Mouse (Mus musculus) forebrain, embryonic 12.5 days (tissue): ENCODE measurements around the gene Nadsyn1. TPM values are rescaled to one million over a fixed set of nuclear protein-coding genes. Genes with fewer than 3 reads are reported as not detected.

ENCODE experiments used
- ATAC-seq: fragments of 200-750 bp; cut with Nextera tagmentation; 2 replicates; pipeline ENCODE4 v1.8.0; 2017; ENCODE audit warnings: moderate TSS enrichment; ENCODE audit not compliant: low FRiP score
- H3K27ac ChIP-seq: fragments of 300-500 bp; sonication (generic); 2 replicates; pipeline ENCODE4 v1.5.1; 2016; ENCODE audit warnings: mild to moderate bottlenecking
- H3K27me3 ChIP-seq: fragments of 300-500 bp; sonication (generic); 2 replicates; pipeline ENCODE4 v1.6.1; 2016; ENCODE audit warnings: mild to moderate bottlenecking
- H3K36me3 ChIP-seq: fragments of 300-500 bp; sonication (generic); replicated peaks from 2 replicates; pipeline ENCODE4 v1.6.1; 2016; ENCODE audit warnings: mild to moderate bottlenecking
- H3K4me1 ChIP-seq: fragments of 300-500 bp; sonication (generic); 2 replicates; pipeline ENCODE4 v1.6.1; 2016
- H3K4me2 ChIP-seq: fragments of 300-500 bp; sonication (generic); 2 replicates; pipeline ENCODE4 v1.6.1; 2016; ENCODE audit warnings: mild to moderate bottlenecking, moderate library complexity
- H3K4me3 ChIP-seq: fragments of 300-500 bp; sonication (generic); replicated peaks from 2 replicates; pipeline ENCODE4 v1.5.1; 2016; ENCODE audit warnings: mild to moderate bottlenecking
- H3K9ac ChIP-seq: fragments of 300-500 bp; sonication (generic); 2 replicates; pipeline ENCODE4 v1.6.1; 2016; ENCODE audit warnings: mild to moderate bottlenecking
- H3K9me3 ChIP-seq: fragments of 300-500 bp; sonication (generic); 2 replicates; pipeline ENCODE4 v1.6.1; 2016
- WGBS: fragments of 180-500 bp; shearing (Covaris S2); methylation state at CpG from one replicate; pipeline ENCODE4 v1.1.7; 2016; 5-methylcytosine and 5-hydroxymethylcytosine counted together
- polyA plus RNA-seq: library from polyadenylated mRNA; unstranded; fragments of >200 nt; fragmentation: Nextera tagmentation; extraction: Ambion mirVana; gene quantifications from 2 replicates; pipeline ENCODE4 v1.2.1, GENCODE M21; 2016

The Nadsyn1 gene
- polyA plus RNA-seq, 1 experiment from 2014 or later = 8.5 TPM

DNA sequence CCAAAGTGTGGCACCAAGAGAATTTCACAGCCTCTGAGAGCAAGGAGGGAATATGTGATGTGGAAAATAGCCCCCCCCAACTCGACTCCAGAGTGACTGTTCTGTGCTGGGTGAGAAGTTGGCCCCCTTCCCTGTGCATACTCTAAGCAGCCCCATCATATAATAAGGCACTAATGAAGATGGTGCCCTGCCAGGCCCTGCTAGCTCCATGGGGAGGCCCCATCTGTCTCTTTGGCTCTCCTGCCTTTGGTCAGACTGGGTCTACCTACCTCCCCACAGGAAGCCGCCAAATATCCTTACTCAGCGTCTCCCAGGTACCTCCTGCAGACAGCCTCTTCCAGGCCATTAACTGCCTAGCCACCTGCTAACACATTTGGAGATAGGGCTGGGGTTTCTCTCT is 63.7 kb downstream of the Nadsyn1 start:
- H3K4me2 ChIP-seq = no peak overlapping the region
- no peak overlapping the region for H3K27ac ChIP-seq
- H3K27me3 ChIP-seq = peaks cover 59% of the 10 kb centered on the region
- H3K4me3 ChIP-seq = no peak overlapping the region
- no peak for ATAC-seq
- no peaks in the 10 kb centered on the region for H3K9me3 ChIP-seq
- H3K4me1 ChIP-seq = peaks cover 17% of the 10 kb centered on the region
- H3K9ac ChIP-seq = no peak overlapping the region
- H3K36me3 ChIP-seq = no peaks in the 10 kb centered on the region
- WGBS = 59% methylated on average over 3 of the region's 3 CpGs

DNA sequence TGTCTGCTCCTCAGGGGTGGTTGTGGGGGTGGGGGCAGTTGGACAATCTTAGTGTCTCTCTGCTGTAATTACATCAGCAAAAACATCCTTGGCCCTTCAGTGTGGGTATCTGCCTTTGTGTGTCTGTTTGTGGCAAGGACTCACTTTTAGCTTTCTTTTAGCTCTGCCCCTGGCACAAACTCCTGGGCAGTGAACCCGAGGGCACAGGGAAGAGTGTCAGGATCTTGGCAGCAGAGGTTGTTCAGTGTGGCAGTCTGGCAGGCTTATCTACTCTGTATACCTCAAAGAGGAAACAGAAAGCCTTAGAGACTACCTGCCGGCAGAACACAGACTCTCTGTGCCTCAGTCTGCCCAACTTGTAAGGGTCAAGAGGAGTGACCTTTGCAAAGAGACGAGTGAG is 65.0 kb downstream of the Nadsyn1 start:
- peak overlapping the region; percentile 60; the same call in 1 of the 2 replicates for H3K4me2 ChIP-seq
- H3K27ac ChIP-seq = no peak overlapping the region
- peaks cover 56% of the 10 kb centered on the region for H3K27me3 ChIP-seq
- H3K9ac ChIP-seq = 0 out of 2 replicates have a peak overlapping the region, but pooled peaks have one; percentile 38
- no peak for ATAC-seq
- no peaks in the 10 kb centered on the region for H3K36me3 ChIP-seq
- H3K9me3 ChIP-seq = no peaks in the 10 kb centered on the region
- WGBS = 76% methylated on average over 3 of the region's 3 CpGs
- no peak overlapping the region for H3K4me3 ChIP-seq
- H3K4me1 ChIP-seq = peaks cover 17% of the 10 kb centered on the region

DNA sequence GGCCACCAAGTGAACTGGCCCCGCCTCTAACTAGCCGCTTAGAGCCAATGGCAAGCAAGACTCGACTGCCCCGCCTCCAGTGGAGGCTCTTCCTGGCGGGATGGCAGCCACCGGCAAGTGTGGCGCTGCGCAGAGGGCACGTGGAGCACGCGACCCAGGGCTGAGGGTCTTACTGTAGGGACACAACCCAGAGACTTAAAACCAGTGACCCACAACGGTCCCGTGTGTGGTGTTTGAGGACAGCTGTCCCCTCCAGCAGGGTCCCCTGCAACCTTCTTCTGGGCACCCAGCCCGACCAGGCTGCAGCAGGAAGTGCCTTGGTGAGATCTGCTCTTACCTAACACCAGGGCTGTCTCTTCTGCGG is 65.6 kb downstream of the Nadsyn1 start:
- peak overlapping the region; percentile 60 for H3K4me2 ChIP-seq
- WGBS = 2% methylated on average over 15 of the region's 15 CpGs
- peaks cover 50% of the 10 kb centered on the region for H3K27me3 ChIP-seq
- H3K27ac ChIP-seq = no peak overlapping the region
- peak overlapping the region; percentile 34 for H3K4me3 ChIP-seq
- peaks cover 17% of the 10 kb centered on the region for H3K4me1 ChIP-seq
- no peaks in the 10 kb centered on the region for H3K36me3 ChIP-seq
- peak overlapping the region; percentile 38 for H3K9ac ChIP-seq
- H3K9me3 ChIP-seq = no peaks in the 10 kb centered on the region
- ATAC-seq = peak; percentile 93

DNA sequence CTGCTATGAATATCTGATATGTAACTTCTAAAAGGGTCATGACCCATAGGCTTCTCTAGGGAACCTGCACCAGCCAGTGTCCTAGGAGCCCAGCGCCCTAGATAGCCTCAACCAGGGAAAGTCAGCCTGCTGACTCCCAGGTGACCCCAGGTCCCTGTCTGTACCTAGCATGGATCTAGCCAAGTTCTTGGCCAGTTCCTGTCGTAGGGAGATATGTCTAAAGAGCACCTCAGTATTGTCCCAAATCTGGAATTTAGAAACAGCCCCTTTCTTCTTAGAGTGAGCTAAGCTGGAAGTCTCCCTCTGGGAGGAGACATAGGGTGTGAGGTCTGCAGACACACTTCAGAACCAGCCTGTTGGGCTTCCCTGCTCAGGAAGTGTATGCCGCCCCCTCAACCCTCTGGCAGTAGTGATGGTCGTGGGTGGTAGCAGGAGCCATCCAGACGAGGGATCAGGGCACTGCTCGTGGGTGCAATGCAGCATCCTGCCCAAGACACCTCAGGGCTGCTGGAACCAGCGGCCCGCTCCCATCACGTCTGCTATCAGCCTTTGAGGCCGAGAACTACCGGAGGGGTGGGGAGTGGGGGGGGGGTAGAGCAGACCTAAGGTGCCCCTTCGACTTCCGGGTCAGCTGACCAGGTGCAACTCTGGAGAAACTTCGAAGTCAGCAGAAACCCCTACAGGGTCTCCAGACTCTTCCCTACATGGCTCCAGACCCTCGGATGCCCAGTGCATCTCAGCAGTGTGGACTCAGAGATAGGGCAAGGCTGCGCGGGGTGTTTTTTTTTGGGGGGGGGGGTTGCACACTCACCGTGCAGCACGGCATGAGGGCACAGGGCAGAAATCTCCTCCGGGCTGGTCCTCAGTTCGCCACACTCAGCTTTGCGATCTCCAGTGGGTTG is 66.3 kb downstream of the Nadsyn1 start, which contains the start of gene Osbpl5:
Gene Osbpl5, minus strand, starts transcription at position 861 of the 902 bp plus-strand sequence.
- Histone ChIP-seq H3K4me1 (peaks cover 17% of the 10 kb centered on the region), H3K9me3 (no peaks in the 10 kb centered on the region), H3K27ac (no peak within 1 kb of the TSS), H3K4me3 (peak within 1 kb of the TSS; percentile 34), H3K36me3 (no peaks in the 10 kb centered on the region), H3K27me3 (peaks cover 49% of the 10 kb centered on the region), H3K4me2 (peak within 1 kb of the TSS; percentile 60), H3K9ac (peak within 1 kb of the TSS; percentile 38)
- 24% methylated on average over 22 of the region's 22 CpGs for WGBS
- peak; percentile 17; the same call in 1 of the 2 replicates for ATAC-seq

DNA sequence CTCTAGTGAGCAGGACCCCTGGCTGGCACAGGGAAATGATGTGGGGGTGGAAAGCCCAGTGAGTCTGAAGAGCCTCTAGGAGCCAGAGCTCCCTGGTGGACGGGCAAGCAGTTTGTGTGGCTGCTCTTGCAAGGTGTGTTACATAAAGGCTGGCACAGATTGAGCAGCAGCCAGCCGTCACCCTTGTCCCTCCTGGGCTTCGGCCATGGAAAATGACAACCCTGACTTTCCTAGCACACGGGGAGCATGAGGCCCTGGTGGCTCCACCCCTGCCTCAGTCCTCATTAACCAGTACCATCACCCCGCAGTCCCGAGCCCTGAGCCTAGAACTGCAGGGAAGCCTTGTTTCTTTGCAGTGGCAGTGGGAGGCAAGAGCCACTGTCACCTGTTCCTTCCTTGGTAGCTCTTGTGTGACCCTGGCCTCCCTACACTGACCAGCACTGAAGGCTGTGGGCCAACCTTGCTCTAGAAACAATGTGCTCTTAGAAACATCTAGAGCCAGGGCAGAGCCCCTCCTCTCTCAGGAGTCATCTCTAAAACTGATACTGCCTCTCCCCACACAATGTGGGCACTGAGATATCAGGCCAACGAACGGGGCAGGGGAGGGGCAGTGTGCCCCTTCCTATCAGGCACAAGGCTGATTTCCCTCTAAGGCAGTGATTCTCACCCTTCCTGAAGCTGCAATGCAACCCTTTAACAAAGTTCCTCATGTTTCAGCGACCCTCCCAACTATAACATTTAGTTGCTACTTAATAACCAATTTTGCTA is 67.1 kb downstream of the Nadsyn1 start:
- H3K9ac ChIP-seq = no peak overlapping the region
- no peak overlapping the region for H3K27ac ChIP-seq
- H3K4me3 ChIP-seq = no peak overlapping the region
- no peaks in the 10 kb centered on the region for H3K36me3 ChIP-seq
- no peak overlapping the region for H3K4me2 ChIP-seq
- WGBS = 80% methylated on average over 9 of the region's 9 CpGs
- peaks cover 17% of the 10 kb centered on the region for H3K4me1 ChIP-seq
- H3K27me3 ChIP-seq = peaks cover 49% of the 10 kb centered on the region
- H3K9me3 ChIP-seq = no peaks in the 10 kb centered on the region
- ATAC-seq = no peak

DNA sequence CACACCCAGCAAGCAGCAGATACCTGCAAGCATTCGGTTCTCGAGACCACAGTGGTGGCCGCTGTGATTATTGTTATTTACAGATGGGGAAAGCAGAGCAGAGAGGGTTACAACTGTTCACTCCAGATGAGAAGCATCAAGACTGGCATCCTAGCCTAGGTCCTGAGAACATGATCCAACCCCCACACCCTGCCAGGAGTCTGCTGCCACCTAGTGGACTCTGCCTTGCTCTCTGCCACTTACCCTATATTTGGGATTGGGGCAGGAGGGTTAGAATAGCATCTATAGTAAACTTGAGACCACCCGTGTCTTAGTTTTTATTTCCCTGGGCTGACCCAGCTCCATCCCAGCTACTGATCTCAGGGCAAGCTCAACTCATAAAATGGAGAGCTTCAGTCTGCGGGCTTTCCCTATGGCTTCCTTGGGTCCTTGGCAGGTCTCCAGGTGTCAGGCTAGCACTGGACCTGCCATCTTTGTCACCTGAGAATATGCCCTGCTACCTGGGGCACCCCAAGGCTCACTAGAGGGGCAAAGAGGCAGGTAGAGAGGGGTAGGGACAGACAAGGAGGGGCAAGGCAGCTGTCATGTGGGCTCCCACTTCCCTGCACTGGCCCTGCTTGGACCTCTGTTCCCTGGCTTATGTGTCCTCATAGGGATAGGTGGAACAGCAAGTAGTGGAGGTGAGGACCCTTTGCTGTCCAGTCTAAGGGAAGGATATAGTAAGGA is 68.5 kb downstream of the Nadsyn1 start:
- no peak overlapping the region for H3K9ac ChIP-seq
- WGBS = 51% methylated on average over 5 of the region's 5 CpGs
- no peak overlapping the region for H3K4me2 ChIP-seq
- ATAC-seq = no peak
- H3K4me3 ChIP-seq = no peak overlapping the region
- H3K4me1 ChIP-seq = peaks cover 20% of the 10 kb centered on the region
- H3K9me3 ChIP-seq = no peaks in the 10 kb centered on the region
- H3K36me3 ChIP-seq = no peaks in the 10 kb centered on the region
- no peak overlapping the region for H3K27ac ChIP-seq
- H3K27me3 ChIP-seq = peaks cover 50% of the 10 kb centered on the region

DNA sequence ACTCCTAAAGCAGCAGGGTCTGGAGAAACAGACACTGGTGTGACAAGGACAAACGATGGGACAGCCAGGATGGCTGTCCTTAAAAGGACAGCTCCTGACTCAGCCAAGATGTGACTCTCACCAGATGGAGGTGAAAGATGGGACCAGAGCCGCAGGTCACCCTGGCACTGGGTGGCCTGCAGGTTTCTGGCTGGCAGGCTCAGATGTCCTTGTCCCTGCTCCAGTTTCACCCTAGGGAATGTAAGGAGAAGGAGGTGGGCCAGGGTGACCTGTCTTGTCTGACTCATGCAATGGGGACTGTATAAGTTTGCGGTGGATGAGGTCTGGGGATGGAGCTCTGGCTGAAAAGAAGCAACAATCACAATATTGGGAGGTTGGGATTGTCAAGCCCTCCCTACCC is 70.0 kb downstream of the Nadsyn1 start:
- 81% methylated on average over 3 of the region's 3 CpGs for WGBS
- H3K9ac ChIP-seq = no peak overlapping the region
- no peaks in the 10 kb centered on the region for H3K9me3 ChIP-seq
- peaks cover 35% of the 10 kb centered on the region for H3K27me3 ChIP-seq
- no peak overlapping the region for H3K27ac ChIP-seq
- H3K36me3 ChIP-seq = no peaks in the 10 kb centered on the region
- H3K4me3 ChIP-seq = no peak overlapping the region
- ATAC-seq = no peak
- no peak overlapping the region for H3K4me2 ChIP-seq
- H3K4me1 ChIP-seq = peaks cover 32% of the 10 kb centered on the region

DNA sequence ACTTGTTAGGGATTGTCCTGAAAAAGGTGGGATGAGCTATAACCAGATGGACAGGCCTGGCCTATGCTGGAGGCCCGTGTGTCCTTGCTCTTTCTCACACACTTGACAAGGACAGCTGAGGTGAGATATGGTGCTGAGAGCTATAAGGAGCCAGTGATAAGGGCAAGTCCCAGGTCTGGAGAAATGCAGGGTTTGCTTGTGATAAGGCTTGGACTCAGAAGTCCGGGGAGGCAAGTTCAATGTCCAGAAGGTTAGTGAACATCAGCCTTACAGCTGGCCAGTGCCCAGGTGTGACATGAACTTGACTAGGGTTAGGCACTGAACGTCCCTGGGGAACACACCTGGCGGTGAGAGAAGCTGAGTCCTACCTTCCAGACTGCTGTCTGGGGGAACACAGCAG is 70.6 kb downstream of the Nadsyn1 start:
- no peak for ATAC-seq
- no peaks in the 10 kb centered on the region for H3K9me3 ChIP-seq

DNA sequence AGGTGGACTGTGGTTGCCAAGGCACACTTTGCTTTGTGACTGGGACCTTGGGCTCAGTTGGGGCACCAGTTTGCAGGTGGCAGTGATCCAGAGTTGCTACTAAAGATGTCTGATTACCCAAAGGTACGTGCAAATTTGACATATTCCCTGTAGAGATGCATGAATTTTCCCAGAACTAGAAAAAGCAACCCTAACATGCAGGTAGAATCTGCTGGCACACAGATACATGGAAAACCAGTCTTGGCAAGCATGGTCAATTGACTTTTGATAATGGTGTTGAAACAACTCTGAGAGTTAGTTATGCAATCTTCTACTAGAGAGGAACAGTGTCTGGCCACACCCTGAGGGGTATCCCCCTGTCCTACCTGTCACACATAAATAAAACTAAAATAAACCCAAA is 71.3 kb downstream of the Nadsyn1 start:
- Histone ChIP-seq H3K4me1 (peaks cover 21% of the 10 kb centered on the region), H3K9me3 (no peaks in the 10 kb centered on the region), H3K36me3 (no peaks in the 10 kb centered on the region), H3K4me3 (no peak overlapping the region), H3K4me2 (no peak overlapping the region), H3K27me3 (peaks cover 26% of the 10 kb centered on the region), H3K27ac (no peak overlapping the region), H3K9ac (no peak overlapping the region)
- WGBS = 81% methylated on average over 1 of the region's 1 CpGs
- ATAC-seq = no peak

More for the DNA sequence above, 70.6 kb downstream of the Nadsyn1 start:
- Histone ChIP-seq H3K4me3 (no peak overlapping the region), H3K27ac (no peak overlapping the region), H3K27me3 (peaks cover 30% of the 10 kb centered on the region), H3K36me3 (no peaks in the 10 kb centered on the region), H3K4me2 (no peak overlapping the region), H3K9ac (no peak overlapping the region), H3K4me1 (peaks cover 27% of the 10 kb centered on the region)
- 74% methylated on average over 4 of the region's 4 CpGs for WGBS

DNA sequence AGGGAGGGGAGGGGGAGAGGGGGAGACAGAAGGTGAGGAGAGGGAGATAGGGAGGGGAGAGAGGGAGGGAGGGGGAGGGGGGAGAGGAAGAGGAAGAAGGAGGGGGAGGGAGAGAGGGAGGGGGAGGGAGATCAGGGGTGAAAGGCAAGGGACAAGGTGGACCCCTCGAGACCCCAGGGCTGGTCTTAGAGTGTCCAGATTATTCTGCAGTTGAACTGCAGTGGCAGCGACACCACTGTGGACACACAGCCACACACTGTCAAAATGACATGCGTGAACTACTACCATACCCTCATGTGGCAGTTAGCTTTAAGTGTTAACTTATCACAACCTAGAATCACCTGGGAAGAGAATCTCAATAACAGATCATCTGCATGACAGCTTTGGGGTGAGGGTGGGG is 73.6 kb downstream of the Nadsyn1 start:
- 0 out of 2 replicates have a peak, but pooled peaks have one; percentile 51 for ATAC-seq
- H3K27me3 ChIP-seq = peaks cover 3% of the 10 kb centered on the region; the same call in 1 of the 2 replicates
- no peak overlapping the region for H3K9ac ChIP-seq
- H3K9me3 ChIP-seq = no peaks in the 10 kb centered on the region
- H3K4me2 ChIP-seq = peak overlapping the region; percentile 42; the same call in 1 of the 2 replicates
- 67% methylated on average over 3 of the region's 3 CpGs for WGBS
- no peak overlapping the region for H3K27ac ChIP-seq
- no peak overlapping the region for H3K4me3 ChIP-seq
- H3K4me1 ChIP-seq = peaks cover 17% of the 10 kb centered on the region
- no peaks in the 10 kb centered on the region for H3K36me3 ChIP-seq

DNA sequence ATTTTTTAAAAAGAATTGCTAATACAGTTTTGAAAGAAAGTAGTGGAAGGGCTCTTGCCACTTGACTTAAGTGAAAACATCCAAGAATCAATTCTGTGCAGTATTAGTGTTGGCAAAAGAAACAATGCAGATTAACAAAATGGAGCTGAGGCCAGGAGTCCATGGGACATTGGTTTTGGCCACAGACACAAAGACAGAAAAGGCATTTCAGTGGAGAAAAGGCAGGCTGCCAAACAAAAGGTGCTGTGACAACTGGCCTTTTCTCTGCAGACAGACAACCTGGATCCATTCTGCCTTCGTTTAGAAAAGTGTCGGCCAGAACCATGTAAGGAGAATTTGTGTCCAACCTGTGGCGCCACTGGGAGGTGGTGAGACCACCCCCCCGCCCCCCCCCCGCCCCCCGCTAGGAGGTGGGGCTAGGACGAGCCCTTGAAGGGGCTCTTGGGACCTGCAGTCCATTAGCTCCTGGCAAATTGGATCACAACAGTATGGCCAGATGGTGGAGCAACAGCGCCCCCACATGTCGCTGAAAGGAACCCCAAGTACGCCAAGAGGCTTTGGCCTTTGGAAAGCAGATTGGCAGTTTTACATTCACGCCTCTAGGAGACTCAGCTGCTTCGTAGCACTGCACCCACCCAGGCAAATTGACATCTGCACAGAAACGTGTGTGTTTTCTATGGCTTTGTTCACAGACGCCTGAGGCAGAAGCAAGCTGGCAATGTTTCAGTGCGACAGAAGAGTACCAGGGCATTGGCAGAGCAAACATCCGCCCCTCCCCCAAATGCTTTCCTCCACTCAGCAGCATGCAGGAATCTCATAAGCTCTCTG is 74.4 kb downstream of the Nadsyn1 start:
- Histone ChIP-seq H3K36me3 (no peaks in the 10 kb centered on the region), H3K9me3 (no peaks in the 10 kb centered on the region), H3K4me1 (peaks cover 17% of the 10 kb centered on the region), H3K9ac (no peak overlapping the region), H3K27me3 (peaks cover 9% of the 10 kb centered on the region; the same call in 1 of the 2 replicates), H3K4me3 (no peak overlapping the region), H3K27ac (peak overlapping the region; percentile 60; the same call in 1 of the 2 replicates), H3K4me2 (peak overlapping the region; percentile 42)
- WGBS = 4% methylated on average over 14 of the region's 16 CpGs
- ATAC-seq = peak; percentile 84
